Mouse (Mus musculus) kidney, postnatal 0 days (tissue): ENCODE results near the gene Ddx27. TPM values are rescaled to one million over a fixed set of nuclear protein-coding genes. Genes with fewer than 3 reads are reported as not detected.

Experiments used
- ATAC-seq: fragments of 200-750 bp; cut with Nextera tagmentation; replicated peaks from 2 replicates; pipeline ENCODE4 v1.8.0; 2017; ENCODE audit warnings: low read depth, moderate number of reproducible peaks, moderate TSS enrichment, moderate library complexity; ENCODE audit not compliant: low FRiP score
- DNase-seq: peaks from one replicate; pipeline ENCODE4 v3.0.0-alpha.2; 2016; ENCODE audit warnings: low spot score
- H3K27ac ChIP-seq: fragments of 300-500 bp; sonication (generic); 2 replicates; pipeline ENCODE4 v1.5.1; 2014; ENCODE audit warnings: mild to moderate bottlenecking
- H3K27me3 ChIP-seq: fragments of 300-500 bp; sonication (generic); 2 replicates; pipeline ENCODE4 v1.6.1; 2014; ENCODE audit warnings: low read length, mixed read lengths; ENCODE audit not compliant: insufficient read depth
- H3K36me3 ChIP-seq: fragments of 300-500 bp; sonication (generic); 2 replicates; pipeline ENCODE4 v1.6.1; 2014; ENCODE audit warnings: low read length, mixed read lengths; ENCODE audit not compliant: insufficient read depth
- H3K4me1 ChIP-seq: fragments of 300-500 bp; sonication (generic); replicated peaks from 2 replicates; pipeline ENCODE4 v1.6.1; 2014; ENCODE audit warnings: antibody characterized with exemption, low read length, mixed read lengths; ENCODE audit not compliant: insufficient read depth
- H3K4me2 ChIP-seq: fragments of 300-500 bp; sonication (generic); 2 replicates; pipeline ENCODE4 v1.6.1; 2014; ENCODE audit warnings: mild to moderate bottlenecking, low read length, moderate library complexity, mixed read lengths
- H3K4me3 ChIP-seq: fragments of 300-500 bp; sonication (generic); replicated peaks from 2 replicates; pipeline ENCODE4 v1.5.1; 2014; ENCODE audit warnings: low read depth, low read length
- H3K9ac ChIP-seq: fragments of 300-500 bp; sonication (generic); 2 replicates; pipeline ENCODE4 v1.6.1; 2014; ENCODE audit warnings: low read depth, low read length
- H3K9me3 ChIP-seq: fragments of 300-500 bp; sonication (generic); replicated peaks from 2 replicates; pipeline ENCODE4 v1.6.1; 2016; ENCODE audit warnings: low read length, inconsistent platforms, mixed read lengths
- CTCF ChIP-seq: IDR thresholded peaks from 2 replicates; pipeline ENCODE4 v1.5.1; 2016; ENCODE audit warnings: antibody characterized with exemption, low read depth, mild to moderate bottlenecking, moderate library complexity
- WGBS: fragments of 180-500 bp; shearing (Covaris S2); extraction: QIAGEN DNeasy Blood & Tissue Kit; methylation state at CpG from one replicate; pipeline ENCODE4 v1.1.7; 2014; 5-methylcytosine and 5-hydroxymethylcytosine counted together
- polyA plus RNA-seq: library from polyadenylated mRNA; unstranded; fragments of >200 nt; fragmentation: Nextera tagmentation; extraction: Ambion mirVana; gene quantifications from 2 replicates; pipeline ENCODE4 v1.2.1, GENCODE M21; 2015

Gene Ddx27
- polyA plus RNA-seq, 1 experiment from 2014 or later = 33.3 TPM

GRCm38 (mm10) chr2:167071641-167072601 is 56.9 kb downstream of the Ddx27 start:
- ATAC-seq (peak; percentile 88), DNase-seq (peak; percentile 97)
- no peaks in the 10 kb centered on the region for H3K27me3 ChIP-seq
- peak overlapping the region; percentile 44; the same call in 1 of the 2 replicates for H3K9ac ChIP-seq
- peak overlapping the region; percentile 41 for H3K4me3 ChIP-seq
- no peaks in the 10 kb centered on the region for H3K36me3 ChIP-seq
- H3K4me1 ChIP-seq = no peaks in the 10 kb centered on the region; the same call in 1 of the 2 replicates
- no peaks in the 10 kb centered on the region for H3K9me3 ChIP-seq
- 7% methylated on average over 22 of the region's 22 CpGs for WGBS
- H3K4me2 ChIP-seq = peak overlapping the region; percentile 72
- peak; percentile 100 for TF ChIP-seq CTCF
- no peak overlapping the region for H3K27ac ChIP-seq

GRCm38 (mm10) chr2:167074587-167074986 is 59.6 kb downstream of the Ddx27 start:
- no peak for TF ChIP-seq CTCF
- DNase-seq (no peak), ATAC-seq (no peak)
- no peaks in the 10 kb centered on the region for H3K36me3 ChIP-seq
- H3K27me3 ChIP-seq = no peaks in the 10 kb centered on the region
- H3K4me3 ChIP-seq = no peak overlapping the region
- 94% methylated on average over 5 of the region's 5 CpGs for WGBS
- H3K4me1 ChIP-seq = no peaks in the 10 kb centered on the region; the same call in none of the 2 replicates
- H3K4me2 ChIP-seq = no peak overlapping the region
- H3K27ac ChIP-seq = no peak overlapping the region
- no peak overlapping the region for H3K9ac ChIP-seq
- no peaks in the 10 kb centered on the region for H3K9me3 ChIP-seq

- ATAC-seq (no peak), DNase-seq (no peak)
- Histone ChIP-seq H3K27me3 (no peaks in the 10 kb centered on the region), H3K4me3 (no peak overlapping the region), H3K9me3 (no peaks in the 10 kb centered on the region), H3K27ac (no peak overlapping the region), H3K36me3 (no peaks in the 10 kb centered on the region), H3K9ac (no peak overlapping the region), H3K4me1 (peaks cover under 1% of the 10 kb centered on the region), H3K4me2 (no peak overlapping the region)
- no peak for TF ChIP-seq CTCF
- 88% methylated on average over 4 of the region's 4 CpGs for WGBS
These were observed 61.4 kb downstream of the Ddx27 start for GRCm38 (mm10) chr2:167076352-167076751.

GRCm38 (mm10) chr2:167076759-167077158 is 61.8 kb downstream of the Ddx27 start:
- no peaks in the 10 kb centered on the region for H3K9me3 ChIP-seq
- WGBS = 85% methylated on average over 2 of the region's 2 CpGs

GRCm38 (mm10) chr2:167077199-167077962 is 62.4 kb downstream of the Ddx27 start:
- Histone ChIP-seq H3K9me3 (no peaks in the 10 kb centered on the region), H3K27ac (no peak overlapping the region), H3K4me3 (no peak overlapping the region), H3K36me3 (no peaks in the 10 kb centered on the region), H3K4me2 (no peak overlapping the region), H3K4me1 (peaks cover 8% of the 10 kb centered on the region; the same call in 1 of the 2 replicates), H3K9ac (no peak overlapping the region), H3K27me3 (no peaks in the 10 kb centered on the region)
- no peak for ATAC-seq
- WGBS = 80% methylated on average over 11 of the region's 11 CpGs
- no peak for TF ChIP-seq CTCF
- DNase-seq = no peak

More at GRCm38 (mm10) chr2:167076759-167077158, 61.8 kb downstream of the Ddx27 start:
- Histone ChIP-seq H3K4me3 (no peak overlapping the region), H3K4me1 (peaks cover 4% of the 10 kb centered on the region; the same call in 1 of the 2 replicates), H3K27me3 (no peaks in the 10 kb centered on the region), H3K27ac (no peak overlapping the region), H3K36me3 (no peaks in the 10 kb centered on the region), H3K4me2 (no peak overlapping the region), H3K9ac (no peak overlapping the region)
- ATAC-seq (no peak), DNase-seq (no peak)
- no peak for TF ChIP-seq CTCF

- H3K4me3 ChIP-seq = no peak overlapping the region
- H3K27me3 ChIP-seq = no peaks in the 10 kb centered on the region
- H3K27ac ChIP-seq = no peak overlapping the region
- DNase-seq = no peak
- ATAC-seq = no peak
- 0 out of 2 replicates have a peak overlapping the region, but pooled peaks have one; percentile 18 for H3K4me2 ChIP-seq
- H3K36me3 ChIP-seq = no peaks in the 10 kb centered on the region
- 27% methylated on average over 7 of the region's 7 CpGs for WGBS
- TF ChIP-seq CTCF = no peak
- H3K9ac ChIP-seq = no peak overlapping the region
- no peaks in the 10 kb centered on the region for H3K9me3 ChIP-seq
- H3K4me1 ChIP-seq = peaks cover 8% of the 10 kb centered on the region; the same call in 1 of the 2 replicates
These were observed 63.5 kb downstream of the Ddx27 start for GRCm38 (mm10) chr2:167078486-167078885.
